Mouse (Mus musculus) MEL (cell line): ENCODE measurements around the gene Cilp.

ENCODE experiments used
- CTCF ChIP-seq, 3 experiments: IDR thresholded peaks in 2 of 3; conservative IDR thresholded peaks in 1 of 3; 2 replicates each; pipeline ENCODE4 v1.5.1; 2011 to 2012; ENCODE audit warnings: low read length in 3 of 3, low read depth in 2 of 3, mild to moderate bottlenecking in 2 of 3, improper control_type of control experiment in 1 of 3, inconsistent platforms in 1 of 3, mixed read lengths in 1 of 3, moderate library complexity in 1 of 3; ENCODE audit not compliant: control insufficient read depth in 1 of 3, insufficient read depth in 1 of 3, poor library complexity in 1 of 3, severe bottlenecking in 1 of 3
- ELF1 ChIP-seq: IDR thresholded peaks from 2 replicates; pipeline ENCODE4 v1.6.1; 2014; ENCODE audit warnings: low read depth, mild to moderate bottlenecking, inconsistent platforms, low read length, improper control_type of control experiment, moderate library complexity
- KAT2A ChIP-seq: conservative IDR thresholded peaks from 2 replicates; pipeline ENCODE4 v1.6.1; 2012; ENCODE audit warnings: low read depth, low read length, improper control_type of control experiment, inconsistent platforms
- MAX ChIP-seq: IDR thresholded peaks from 2 replicates; pipeline ENCODE4 v1.6.1; 2011; ENCODE audit warnings: low read length, improper control_type of control experiment
- POLR2A ChIP-seq, 2 experiments: IDR thresholded peaks; 2 replicates each; pipeline ENCODE4 v1.6.1; 2011 to 2012; ENCODE audit warnings: low read length in 2 of 2, mild to moderate bottlenecking in 2 of 2, control low read depth in 1 of 2, improper control_type of control experiment in 1 of 2, low read depth in 1 of 2, moderate library complexity in 1 of 2; ENCODE audit not compliant: control insufficient read depth in 1 of 2, insufficient read depth in 1 of 2, poor library complexity in 1 of 2
- RAD21 ChIP-seq: IDR thresholded peaks from 2 replicates; pipeline ENCODE4 v1.6.1; 2011; ENCODE audit warnings: mild to moderate bottlenecking, low read depth, low read length, improper control_type of control experiment
- SMC3 ChIP-seq: IDR thresholded peaks from 2 replicates; pipeline ENCODE4 v1.6.1; 2011; ENCODE audit warnings: low read depth, low read length, improper control_type of control experiment
- USF1 ChIP-seq: IDR thresholded peaks from 2 replicates; pipeline ENCODE4 v1.6.1; 2014; ENCODE audit warnings: low read depth, mild to moderate bottlenecking, inconsistent platforms, low read length, improper control_type of control experiment, moderate library complexity
- USF2 ChIP-seq, 2 experiments: IDR thresholded peaks; 2 replicates each; pipeline ENCODE4 v1.6.1; 2011 to 2012; ENCODE audit warnings: improper control_type of control experiment in 2 of 2, low read length in 2 of 2, borderline replicate concordance in 1 of 2, inconsistent platforms in 1 of 2, low read depth in 1 of 2, mild to moderate bottlenecking in 1 of 2; ENCODE audit not compliant: insufficient read depth in 1 of 2
- ZC3H11A ChIP-seq: IDR thresholded peaks from 2 replicates; pipeline ENCODE4 v1.6.1; 2012; ENCODE audit warnings: low read depth, mild to moderate bottlenecking, inconsistent platforms, low read length, improper control_type of control experiment
- ZNF384 ChIP-seq: IDR thresholded peaks from 2 replicates; pipeline ENCODE4 v1.6.1; 2012; ENCODE audit warnings: low read depth, mild to moderate bottlenecking, inconsistent platforms, low read length, improper control_type of control experiment

GRCm38 (mm10) chr9:65308011-65308410 lies 43.0 kb downstream of the Cilp start:
- TF ChIP-seq ZNF384, result no peak
- TF ChIP-seq CTCF (IDR thresholded peaks at IDR 0.05 in 2 of 3, conservative IDR thresholded peaks at IDR 0.05 in 1 of 3; ENCODE audit: control insufficient read depth in 1 of 3, insufficient read depth in 1 of 3, low read depth in 2 of 3, low read length in 3 of 3, poor library complexity in 1 of 3, severe bottlenecking in 1 of 3), result no peak
- no peak for TF ChIP-seq USF2 (IDR thresholded peaks at IDR 0.05; ENCODE audit: borderline replicate concordance in 1 of 2, insufficient read depth in 1 of 2, low read depth in 1 of 2, low read length in 2 of 2)
- TF ChIP-seq POLR2A (IDR thresholded peaks at IDR 0.05; ENCODE audit: control insufficient read depth in 1 of 2, insufficient read depth in 1 of 2, low read depth in 1 of 2, low read length in 2 of 2, poor library complexity in 1 of 2), result no peak
- no peak for TF ChIP-seq ELF1
- no peak for TF ChIP-seq KAT2A
- no peak for TF ChIP-seq MAX
- no peak for TF ChIP-seq USF1
- TF ChIP-seq SMC3, result no peak
- no peak for TF ChIP-seq ZC3H11A
- TF ChIP-seq RAD21, result no peak
